Mouse (Mus musculus): ENCODE measurements around the gene Sncb. TPM values are rescaled to one million over a fixed set of nuclear protein-coding genes. Genes with fewer than 3 reads are reported as not detected.

The Sncb gene
- polyA plus RNA-seq (2012; ENCODE audit: insufficient read depth, insufficient read length, missing spikeins) = not detected in 2 replicates

- Histone ChIP-seq H3K27ac (ENCODE audit: insufficient read depth, low read depth, low read length) (no peak within 1 kb of the TSS), H3K4me1 (ENCODE audit: control insufficient read depth, insufficient read depth, low read length) (no peaks in the 10 kb centered on the region), H3K4me3 (ENCODE audit: insufficient read depth, low read length) (peak within 1 kb of the TSS; percentile 4; the same call in 1 of the 2 replicates)
- TF ChIP-seq POLR2A (IDR thresholded peaks at IDR 0.05; ENCODE audit: borderline replicate concordance, low read depth, low read length) (no peak), CTCF (IDR thresholded peaks at IDR 0.05; ENCODE audit: low read depth, low read length) (no peak)
Observed at GRCm38 (mm10) chr13:54766192-54766768, at the start of gene Sncb. Gene Sncb (minus strand): TSS chr13:54766595.

- no peaks in the 10 kb centered on the region for H3K4me1 ChIP-seq (ENCODE audit: control insufficient read depth, insufficient read depth, low read length)
- TF ChIP-seq CTCF (IDR thresholded peaks at IDR 0.05; ENCODE audit: low read depth, low read length) (no peak), POLR2A (IDR thresholded peaks at IDR 0.05; ENCODE audit: borderline replicate concordance, low read depth, low read length) (no peak)
- H3K27ac ChIP-seq (ENCODE audit: insufficient read depth, low read depth, low read length) = no peak overlapping the region
- no peak overlapping the region for H3K4me3 ChIP-seq (ENCODE audit: insufficient read depth, low read length)
Observed at GRCm38 (mm10) chr13:54813381-54813780, 47.0 kb upstream of the Sncb start.

- no peak overlapping the region for H3K4me3 ChIP-seq (ENCODE audit: insufficient read depth, low read length)
- H3K4me1 ChIP-seq (ENCODE audit: control insufficient read depth, insufficient read depth, low read length) = no peaks in the 10 kb centered on the region
- TF ChIP-seq POLR2A (IDR thresholded peaks at IDR 0.05; ENCODE audit: borderline replicate concordance, low read depth, low read length) (no peak), CTCF (IDR thresholded peaks at IDR 0.05; ENCODE audit: low read depth, low read length) (no peak)
- H3K27ac ChIP-seq (ENCODE audit: insufficient read depth, low read depth, low read length) = no peak overlapping the region
Observed at GRCm38 (mm10) chr13:54811476-54811875, 45.1 kb upstream of the Sncb start.

GRCm38 (mm10) chr13:54808067-54808466, 41.7 kb upstream of the Sncb start:
- Histone ChIP-seq H3K27ac (ENCODE audit: insufficient read depth, low read depth, low read length) (no peak overlapping the region), H3K4me1 (ENCODE audit: control insufficient read depth, insufficient read depth, low read length) (no peaks in the 10 kb centered on the region), H3K4me3 (ENCODE audit: insufficient read depth, low read length) (no peak overlapping the region)
- TF ChIP-seq POLR2A (IDR thresholded peaks at IDR 0.05; ENCODE audit: borderline replicate concordance, low read depth, low read length) (no peak), CTCF (IDR thresholded peaks at IDR 0.05; ENCODE audit: low read depth, low read length) (no peak)

- H3K27ac ChIP-seq (ENCODE audit: insufficient read depth, low read depth, low read length) = no peak overlapping the region
- H3K4me1 ChIP-seq (ENCODE audit: control insufficient read depth, insufficient read depth, low read length) = no peaks in the 10 kb centered on the region
- TF ChIP-seq CTCF (IDR thresholded peaks at IDR 0.05; ENCODE audit: low read depth, low read length) = no peak
- no peak for TF ChIP-seq POLR2A (IDR thresholded peaks at IDR 0.05; ENCODE audit: borderline replicate concordance, low read depth, low read length)
Observed at GRCm38 (mm10) chr13:54806434-54806976, 40.1 kb upstream of the Sncb start.

GRCm38 (mm10) chr13:54805134-54805838, 38.9 kb upstream of the Sncb start:
- no peak for TF ChIP-seq CTCF (IDR thresholded peaks at IDR 0.05; ENCODE audit: low read depth, low read length)
- no peak for TF ChIP-seq POLR2A (IDR thresholded peaks at IDR 0.05; ENCODE audit: borderline replicate concordance, low read depth, low read length)
- H3K4me1 ChIP-seq (ENCODE audit: control insufficient read depth, insufficient read depth, low read length) = no peaks in the 10 kb centered on the region
- H3K27ac ChIP-seq (ENCODE audit: insufficient read depth, low read depth, low read length) = no peak overlapping the region
- no peak overlapping the region for H3K4me3 ChIP-seq (ENCODE audit: insufficient read depth, low read length)

More at GRCm38 (mm10) chr13:54806434-54806976, 40.1 kb upstream of the Sncb start:
- H3K4me3 ChIP-seq (ENCODE audit: insufficient read depth, low read length) = no peak overlapping the region

- H3K4me3 ChIP-seq (ENCODE audit: insufficient read depth, low read length) = no peak overlapping the region
- TF ChIP-seq POLR2A (IDR thresholded peaks at IDR 0.05; ENCODE audit: borderline replicate concordance, low read depth, low read length) = no peak
- no peak; the same call in 1 of the 2 replicates for TF ChIP-seq CTCF (IDR thresholded peaks at IDR 0.05; ENCODE audit: low read depth, low read length)
- H3K27ac ChIP-seq (ENCODE audit: insufficient read depth, low read depth, low read length) = no peak overlapping the region
- H3K4me1 ChIP-seq (ENCODE audit: control insufficient read depth, insufficient read depth, low read length) = no peaks in the 10 kb centered on the region
Observed at GRCm38 (mm10) chr13:54803010-54803409, 36.6 kb upstream of the Sncb start.

- H3K27ac ChIP-seq (ENCODE audit: insufficient read depth, low read depth, low read length) = no peak overlapping the region
- H3K4me3 ChIP-seq (ENCODE audit: insufficient read depth, low read length) = no peak overlapping the region
- no peaks in the 10 kb centered on the region for H3K4me1 ChIP-seq (ENCODE audit: control insufficient read depth, insufficient read depth, low read length)
- TF ChIP-seq CTCF (IDR thresholded peaks at IDR 0.05; ENCODE audit: low read depth, low read length) = no peak
- TF ChIP-seq POLR2A (IDR thresholded peaks at IDR 0.05; ENCODE audit: borderline replicate concordance, low read depth, low read length) = no peak
Observed at GRCm38 (mm10) chr13:54800206-54800605, 33.8 kb upstream of the Sncb start.

GRCm38 (mm10) chr13:54799701-54800100, 33.3 kb upstream of the Sncb start:
- no peak overlapping the region for H3K27ac ChIP-seq (ENCODE audit: insufficient read depth, low read depth, low read length)
- no peak overlapping the region for H3K4me3 ChIP-seq (ENCODE audit: insufficient read depth, low read length)
- TF ChIP-seq CTCF (IDR thresholded peaks at IDR 0.05; ENCODE audit: low read depth, low read length) (peak; percentile 89), POLR2A (IDR thresholded peaks at IDR 0.05; ENCODE audit: borderline replicate concordance, low read depth, low read length) (no peak)
- no peaks in the 10 kb centered on the region for H3K4me1 ChIP-seq (ENCODE audit: control insufficient read depth, insufficient read depth, low read length)

GRCm38 (mm10) chr13:54798740-54799139, 32.3 kb upstream of the Sncb start:
- no peak overlapping the region for H3K27ac ChIP-seq (ENCODE audit: insufficient read depth, low read depth, low read length)
- TF ChIP-seq CTCF (IDR thresholded peaks at IDR 0.05; ENCODE audit: low read depth, low read length) (no peak), POLR2A (IDR thresholded peaks at IDR 0.05; ENCODE audit: borderline replicate concordance, low read depth, low read length) (no peak)
- no peak overlapping the region for H3K4me3 ChIP-seq (ENCODE audit: insufficient read depth, low read length)
- H3K4me1 ChIP-seq (ENCODE audit: control insufficient read depth, insufficient read depth, low read length) = no peaks in the 10 kb centered on the region
